Mouse (Mus musculus) bone marrow, adult 2 months (tissue): ENCODE measurements around the gene Ctnnbl1. TPM values are rescaled to one million over a fixed set of nuclear protein-coding genes. Genes with fewer than 3 reads are reported as not detected.

Experiments used
- H3K27ac ChIP-seq: fragments of 200-500 bp; 2 replicates; pipeline ENCODE4 v1.5.1; 2012; ENCODE audit warnings: low read depth, mild to moderate bottlenecking, control low read depth, inconsistent platforms, low read length; ENCODE audit not compliant: control insufficient read depth, poor library complexity, insufficient read depth
- H3K4me1 ChIP-seq: fragments of 200-500 bp; 2 replicates; pipeline ENCODE4 v1.6.1; 2011; ENCODE audit warnings: low read length; ENCODE audit not compliant: control insufficient read depth, insufficient read depth
- H3K4me3 ChIP-seq: fragments of 200-500 bp; replicated peaks from 2 replicates; pipeline ENCODE3; 2011; ENCODE audit warnings: mild to moderate bottlenecking, low read depth, low read length, control low read depth; ENCODE audit not compliant: control insufficient read depth
- CTCF ChIP-seq: fragments of 200-500 bp; IDR thresholded peaks from 2 replicates; pipeline ENCODE4 v1.5.1; 2011; ENCODE audit warnings: low read length, control low read depth; ENCODE audit not compliant: control insufficient read depth, insufficient read depth
- POLR2A ChIP-seq: fragments of 200-500 bp; IDR thresholded peaks from 2 replicates; pipeline ENCODE4 v1.6.1; 2011; ENCODE audit warnings: low read depth, mild to moderate bottlenecking, control low read depth, low read length, borderline replicate concordance; ENCODE audit not compliant: control insufficient read depth
- WGBS: fragments of 180-500 bp; shearing (Covaris S2); methylation state at CpG from one replicate; pipeline ENCODE4 v1.1.7; 2018; 5-methylcytosine and 5-hydroxymethylcytosine counted together
- polyA plus RNA-seq: library from polyadenylated mRNA; stranded (reverse); fragments of >200 nt; gene quantifications from 2 replicates; pipeline ENCODE4 v1.2.4, GENCODE M21; 2011; ENCODE audit warnings: low replicate concordance; ENCODE audit not compliant: missing spikeins, insufficient read depth, insufficient read length

The Ctnnbl1 gene
- polyA plus RNA-seq, 1 experiment = 17.4 TPM

DNA sequence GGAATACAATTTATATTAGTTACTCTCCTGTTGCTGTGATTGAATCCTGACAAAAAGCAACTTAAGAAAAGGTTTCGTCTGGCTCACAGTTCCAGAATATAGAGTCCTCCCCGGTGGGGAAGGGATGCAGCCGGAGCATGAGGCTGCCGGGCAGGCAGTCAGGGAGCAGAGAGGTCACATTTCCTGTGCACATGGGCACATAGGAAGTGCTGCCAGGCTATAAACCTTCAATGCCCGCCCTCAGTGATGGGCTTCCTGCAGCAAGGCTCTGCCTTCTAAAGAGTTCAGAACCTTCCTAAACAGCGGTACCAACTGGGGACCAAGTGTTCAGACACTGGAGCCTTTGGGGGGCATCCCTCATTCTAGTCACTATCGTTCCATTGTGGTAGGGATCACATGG is 7.4 kb downstream of the Ctnnbl1 start:
- H3K4me3 ChIP-seq = no peak overlapping the region

DNA sequence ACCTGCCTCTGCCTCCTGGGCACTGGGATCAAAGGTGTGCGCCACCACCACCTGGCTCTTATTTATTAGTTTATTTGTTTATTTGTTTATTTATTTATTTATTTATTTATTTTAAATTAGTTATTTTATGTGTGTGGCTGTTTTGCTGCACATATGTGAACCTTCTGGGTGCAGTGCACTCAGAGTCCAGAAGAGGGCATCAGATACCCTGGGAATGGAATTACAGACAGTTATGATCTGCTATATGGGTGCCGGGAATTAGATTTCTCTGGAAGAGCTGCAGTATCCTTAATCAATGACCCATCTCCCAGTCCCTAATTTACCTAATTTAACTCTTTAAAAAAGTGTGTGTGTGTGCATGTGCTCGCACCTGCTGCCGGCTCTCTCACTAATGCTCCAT is 8.5 kb downstream of the Ctnnbl1 start:
- TF ChIP-seq CTCF = no peak
- no peak for TF ChIP-seq POLR2A
- Histone ChIP-seq H3K27ac (no peak overlapping the region), H3K4me1 (no peaks in the 10 kb centered on the region), H3K4me3 (no peak overlapping the region)
- 91% methylated on average over 4 of the region's 4 CpGs for WGBS

More for the DNA sequence above, 7.4 kb downstream of the Ctnnbl1 start:
- no peak for TF ChIP-seq CTCF
- TF ChIP-seq POLR2A = no peak
- 7% methylated on average over 7 of the region's 7 CpGs for WGBS
- Histone ChIP-seq H3K4me1 (no peaks in the 10 kb centered on the region), H3K27ac (no peak overlapping the region)

DNA sequence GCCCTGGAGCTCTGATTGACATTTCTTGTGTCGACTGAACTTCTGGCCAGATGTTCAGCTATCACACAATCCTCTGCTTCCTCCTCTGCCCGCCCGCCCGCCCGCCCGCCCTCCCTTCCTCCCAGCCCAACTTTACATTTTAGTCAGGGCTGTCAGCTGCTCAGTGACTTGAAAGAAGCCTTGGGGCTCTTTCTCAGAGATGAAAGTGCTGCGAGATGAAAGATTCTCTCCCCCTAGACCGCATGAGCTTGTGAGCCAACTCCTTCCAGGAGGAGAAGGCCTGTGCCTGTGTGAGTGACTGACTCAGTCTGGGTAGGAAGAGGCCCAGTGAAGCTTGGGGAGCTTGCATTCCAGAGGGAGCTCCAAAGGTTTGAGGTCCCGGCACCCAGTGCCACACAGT is 9.4 kb downstream of the Ctnnbl1 start:
- Histone ChIP-seq H3K4me1 (no peaks in the 10 kb centered on the region), H3K27ac (no peak overlapping the region), H3K4me3 (no peak overlapping the region)
- no peak for TF ChIP-seq CTCF
- TF ChIP-seq POLR2A = no peak
- 66% methylated on average over 9 of the region's 9 CpGs for WGBS

GRCm38 (mm10) chr2:157747989-157748388 is 10.8 kb downstream of the Ctnnbl1 start:
- TF ChIP-seq CTCF (no peak), POLR2A (no peak)
- WGBS = 90% methylated on average over 2 of the region's 2 CpGs
- no peak overlapping the region for H3K4me3 ChIP-seq
- no peak overlapping the region for H3K27ac ChIP-seq
- H3K4me1 ChIP-seq = no peaks in the 10 kb centered on the region

DNA sequence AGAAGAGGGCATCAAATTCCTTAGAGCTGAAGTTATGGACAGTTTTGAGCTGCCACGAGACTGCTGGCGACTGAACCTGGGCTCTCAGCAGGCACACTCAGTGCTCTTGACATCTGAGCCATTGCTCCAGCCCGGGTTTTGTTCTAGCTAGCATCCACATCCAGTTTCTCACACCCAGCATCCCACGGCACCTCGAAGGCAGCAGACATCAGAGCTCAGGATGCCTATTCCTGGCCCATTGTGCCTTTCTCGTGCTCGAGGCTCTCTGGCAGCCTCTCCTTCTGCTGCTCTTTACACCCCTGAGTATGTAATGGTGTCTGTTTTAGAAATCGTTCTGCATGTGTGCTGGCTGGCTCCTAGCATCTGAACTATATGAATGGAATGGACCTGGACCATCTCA is 13.3 kb downstream of the Ctnnbl1 start:
- TF ChIP-seq CTCF = no peak
- no peak for TF ChIP-seq POLR2A
- Histone ChIP-seq H3K27ac (no peak overlapping the region), H3K4me1 (no peaks in the 10 kb centered on the region), H3K4me3 (no peak overlapping the region)
- 86% methylated on average over 8 of the region's 8 CpGs for WGBS

DNA sequence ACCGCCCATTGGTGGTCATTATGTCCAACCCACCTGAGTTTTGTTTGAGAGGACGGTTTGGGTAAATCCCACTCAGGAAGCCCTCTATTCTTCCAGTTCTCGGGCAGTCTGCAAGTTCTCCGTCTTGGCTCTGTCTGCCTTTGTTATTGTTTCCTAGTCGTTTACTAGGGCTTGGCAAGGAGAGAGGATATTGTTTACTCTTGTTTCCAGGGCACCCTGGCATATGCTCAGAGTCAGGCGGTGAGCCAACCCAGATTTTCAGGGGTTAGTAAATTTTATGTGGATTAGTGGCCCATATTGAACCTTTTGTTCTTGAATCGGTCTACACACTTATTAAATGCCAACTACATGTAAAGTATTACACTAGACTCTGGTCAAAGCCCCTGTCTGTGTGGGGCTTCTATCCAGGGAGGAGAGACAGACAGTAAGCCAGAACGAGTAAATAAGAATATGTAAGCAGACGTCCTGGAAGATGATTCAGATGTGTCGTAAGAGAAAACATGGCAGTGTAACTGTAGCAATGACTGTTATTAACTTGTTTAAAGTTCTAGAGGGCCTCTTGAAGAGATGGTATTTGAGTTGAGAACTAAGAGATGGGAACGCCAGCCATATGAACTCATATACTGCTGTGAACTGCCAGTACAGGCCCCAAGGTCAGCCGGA is 13.9 kb downstream of the Ctnnbl1 start:
- no peak for TF ChIP-seq CTCF
- no peak for TF ChIP-seq POLR2A
- 79% methylated on average over 12 of the region's 12 CpGs for WGBS
- Histone ChIP-seq H3K4me1 (no peaks in the 10 kb centered on the region), H3K27ac (no peak overlapping the region), H3K4me3 (no peak overlapping the region)

- Histone ChIP-seq H3K27ac (no peak overlapping the region), H3K4me1 (no peaks in the 10 kb centered on the region), H3K4me3 (no peak overlapping the region)
- no peak for TF ChIP-seq POLR2A
- TF ChIP-seq CTCF = no peak
- 84% methylated on average over 22 of the region's 22 CpGs for WGBS
Observed at GRCm38 (mm10) chr2:157751589-157752373, 14.6 kb downstream of the Ctnnbl1 start.

DNA sequence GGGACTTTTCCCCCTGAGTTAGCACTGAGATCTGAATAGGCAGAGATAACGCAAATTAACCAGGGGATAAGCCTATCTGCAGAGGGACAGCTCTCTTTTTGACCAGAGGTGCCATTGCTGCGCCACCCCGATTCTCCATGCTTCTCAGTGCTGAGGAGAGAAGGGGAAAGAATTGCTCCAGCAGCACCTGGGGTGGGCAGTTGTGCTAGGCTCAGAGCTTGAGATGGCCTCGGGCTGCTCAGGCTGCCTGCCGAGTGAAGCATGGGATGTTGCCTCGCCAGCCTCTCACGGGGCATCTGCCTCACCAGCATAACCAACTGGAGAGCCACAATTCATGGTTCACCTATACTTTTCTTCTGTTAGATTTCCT is 15.2 kb downstream of the Ctnnbl1 start:
- 81% methylated on average over 7 of the region's 7 CpGs for WGBS

GRCm38 (mm10) chr2:157755771-157756170 is 18.6 kb downstream of the Ctnnbl1 start:
- no peak overlapping the region for H3K4me3 ChIP-seq
- WGBS = 85% methylated on average over 7 of the region's 7 CpGs
- no peaks in the 10 kb centered on the region; the same call in 1 of the 2 replicates for H3K4me1 ChIP-seq
- H3K27ac ChIP-seq = no peak overlapping the region
- TF ChIP-seq CTCF (no peak), POLR2A (no peak)

More for the DNA sequence above, 15.2 kb downstream of the Ctnnbl1 start:
- Histone ChIP-seq H3K27ac (no peak overlapping the region), H3K4me1 (no peaks in the 10 kb centered on the region), H3K4me3 (no peak overlapping the region)
- TF ChIP-seq CTCF = no peak
- TF ChIP-seq POLR2A = no peak
